Mouse (Mus musculus) v-Abl transformed pro-B cells (cell line): ENCODE results near the gene Il27.

Experiments
- in situ Hi-C, 2 experiments: fragments of 400-800 bp; cut with MboI; formaldehyde crosslinking; loops; one replicate each; pipeline ENCODE4 v1.15.1; 2025; ENCODE audit not compliant: unreplicated experiment in 2 of 2

Gene Il27

GRCm38 (mm10) chr7:126612736-126613135 lies 18.0 kb upstream of the Il27 start:
- in situ Hi-C loops, result no loop called here

GRCm38 (mm10) chr7:126607796-126608195 lies 13.1 kb upstream of the Il27 start:
- in situ Hi-C loops, result no loop called here

GRCm38 (mm10) chr7:126607064-126607463 lies 12.3 kb upstream of the Il27 start:
- in situ Hi-C loops, result no loop called here

DNA sequence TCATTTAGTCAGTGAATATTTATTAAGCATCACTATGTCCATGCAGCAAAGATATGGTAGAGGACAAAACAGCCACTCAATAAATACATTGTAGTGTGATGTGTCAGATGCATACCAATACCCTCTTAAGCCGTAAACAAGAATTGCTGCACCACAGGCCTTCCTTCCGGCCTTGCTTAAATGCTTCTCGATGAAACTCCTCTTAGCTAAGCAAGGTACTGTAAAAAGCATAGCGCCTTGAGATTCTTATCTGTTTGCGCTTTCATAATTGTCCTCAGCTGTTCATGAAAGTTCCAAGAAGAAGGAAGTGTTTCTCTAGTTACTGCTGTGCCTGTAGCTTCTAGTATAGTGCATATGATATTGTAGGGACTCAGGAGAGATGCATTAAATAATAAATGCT lies 11.9 kb upstream of the Il27 start:
- in situ Hi-C loops, result no loop called here

- in situ Hi-C loops, result no loop called here
These were observed 7.9 kb upstream of the Il27 start for GRCm38 (mm10) chr7:126602650-126603049.

GRCm38 (mm10) chr7:126601896-126602295 lies 7.2 kb upstream of the Il27 start:
- in situ Hi-C loops, result no loop called here

- in situ Hi-C loops, result no loop called here
These were observed 4.2 kb upstream of the Il27 start for GRCm38 (mm10) chr7:126598919-126599318.

DNA sequence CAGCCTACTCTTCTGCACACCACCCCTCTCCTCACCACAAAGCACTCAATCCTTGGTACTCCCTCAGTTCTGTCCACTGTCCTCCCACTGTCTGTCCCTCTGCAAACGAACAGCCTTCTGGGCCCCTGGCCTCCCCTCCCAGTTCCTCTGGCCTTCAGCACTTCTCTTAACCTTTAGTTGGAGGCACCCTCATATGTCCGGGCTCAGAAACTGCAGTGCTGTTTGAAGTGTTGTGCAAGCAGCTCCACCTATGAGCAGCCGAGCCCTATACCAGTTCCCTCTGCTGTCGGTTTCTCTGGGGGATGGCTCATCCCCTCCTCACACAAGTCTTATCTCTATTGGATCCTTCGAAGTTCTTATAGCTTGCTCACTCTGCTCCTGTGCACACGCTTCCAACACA lies 1.7 kb upstream of the Il27 start:
- in situ Hi-C loops, result no loop called here

DNA sequence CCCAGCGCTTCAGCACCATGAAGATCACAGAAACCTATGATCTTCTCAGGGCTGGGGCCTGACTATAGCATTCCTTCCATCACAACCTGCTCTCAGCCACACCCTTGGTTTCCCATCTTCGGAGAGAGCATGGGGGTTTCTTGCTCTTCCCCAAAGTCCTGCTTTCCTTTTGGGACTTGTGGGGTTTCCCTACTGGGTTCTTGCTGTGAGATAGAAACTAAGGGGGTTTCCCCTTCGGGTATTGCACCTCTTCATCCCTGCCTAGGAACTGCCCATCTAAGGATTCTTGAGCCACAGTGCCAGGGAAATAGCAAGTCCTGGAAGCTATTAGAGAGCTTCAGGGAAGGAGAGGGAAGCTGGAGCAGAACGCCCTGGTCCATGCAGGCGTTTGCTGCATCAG lies 1.1 kb upstream of the Il27 start:
- in situ Hi-C loops, result no loop called here

DNA sequence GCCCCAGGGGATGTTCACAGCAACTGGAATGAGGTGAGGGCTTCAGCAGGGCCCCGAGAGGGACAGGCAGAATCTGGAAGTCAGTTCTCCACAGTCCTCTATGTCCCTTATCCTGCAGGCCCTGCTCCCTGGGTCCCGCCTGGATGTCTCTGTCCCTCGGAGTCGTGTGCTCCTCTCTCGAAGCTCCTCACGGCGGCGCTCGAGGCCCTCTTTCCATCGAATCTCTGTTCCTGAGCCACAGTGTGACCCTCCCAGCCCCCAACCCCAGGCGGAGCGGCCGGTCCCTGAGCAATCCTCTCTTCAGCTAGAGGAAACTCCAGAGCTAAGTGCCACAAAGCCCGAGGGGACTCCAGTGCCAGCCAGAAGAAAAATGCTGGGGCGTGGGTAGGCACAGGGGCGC lies 7.0 kb downstream of the Il27 start:
- in situ Hi-C loops, result loop anchor here in 1 of 2 experiments (10.0 kb wide), 1 partner anchor 47 kb away; the partner anchor contains the start of gene Nupr1

- in situ Hi-C loops, result loop anchor here in 1 of 2 experiments (10.0 kb wide), 1 partner anchor 48 kb away; the partner anchor contains the start of gene Nupr1
These were observed 7.9 kb downstream of the Il27 start for GRCm38 (mm10) chr7:126586839-126587238.

- in situ Hi-C loops, result loop anchor here in 1 of 2 experiments (10.0 kb wide), 1 partner anchor 49 kb away; the partner anchor contains the start of gene Nupr1
These were observed 9.0 kb downstream of the Il27 start, which contains the start of gene Cln3 for GRCm38 (mm10) chr7:126585717-126586116. Gene Cln3 (minus strand): TSS chr7:126585817.

GRCm38 (mm10) chr7:126584506-126584977 lies 10.2 kb downstream of the Il27 start, which contains the start of gene Apobr:
Gene Apobr (plus strand): TSS chr7:126584942.
- in situ Hi-C loops, result loop anchor here in 1 of 2 experiments (10.0 kb wide), 1 partner anchor 50 kb away; the partner anchor contains the start of gene Nupr1

DNA sequence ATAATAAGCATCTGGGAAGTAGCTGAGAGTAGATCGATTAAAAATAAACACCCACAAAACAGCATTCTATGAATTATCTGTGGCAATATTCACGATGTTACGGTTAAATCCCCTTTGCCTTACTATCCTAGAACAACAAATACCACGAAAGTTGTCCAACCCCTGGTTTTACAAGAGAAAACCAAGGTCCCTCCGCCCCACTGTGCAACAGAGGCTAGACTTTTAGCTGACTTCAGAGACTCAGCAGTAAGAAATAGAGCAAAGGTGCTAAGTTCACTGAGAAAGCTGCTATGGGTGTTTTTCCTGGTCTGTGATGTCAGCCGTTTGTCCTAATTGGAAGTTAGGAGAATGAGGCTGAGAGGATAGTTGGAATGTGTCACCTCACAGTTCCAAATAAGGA lies 11.0 kb downstream of the Il27 start:
- in situ Hi-C loops, result loop anchor here in 1 of 2 experiments (10.0 kb wide), 1 partner anchor 51 kb away; the partner anchor contains the start of gene Nupr1

- in situ Hi-C loops, result loop anchor here in 1 of 2 experiments (10.0 kb wide), 1 partner anchor 52 kb away; the partner anchor contains the start of gene Nupr1
These were observed 11.5 kb downstream of the Il27 start for GRCm38 (mm10) chr7:126583251-126583709.

- in situ Hi-C loops, result loop anchor here in 1 of 2 experiments (10.0 kb wide), 1 partner anchor 52 kb away; the partner anchor contains the start of gene Nupr1
These were observed 12.0 kb downstream of the Il27 start for GRCm38 (mm10) chr7:126582759-126583158.

DNA sequence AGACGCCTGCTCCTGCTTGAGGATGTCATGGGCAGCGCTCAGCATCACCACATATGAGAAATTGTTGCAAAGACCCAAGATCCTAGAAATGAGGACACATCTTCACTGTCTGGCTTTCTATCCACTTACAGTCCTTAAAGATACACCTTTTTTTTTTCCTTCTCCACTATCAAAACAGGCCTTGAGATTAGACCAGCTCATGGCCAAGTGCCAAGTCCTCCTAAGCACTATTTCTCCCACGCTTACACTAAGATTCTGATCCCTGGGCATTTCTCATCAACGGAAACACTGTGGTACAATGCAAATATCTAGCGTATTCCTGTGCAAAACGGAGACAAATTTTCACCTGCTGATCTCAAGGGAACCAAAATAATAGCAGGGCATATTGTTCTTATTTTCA lies 13.1 kb downstream of the Il27 start:
- in situ Hi-C loops, result loop anchor here in 1 of 2 experiments (10.0 kb wide), 1 partner anchor 53 kb away; the partner anchor contains the start of gene Nupr1

- in situ Hi-C loops, result loop anchor here (5.0 kb wide), 1 partner anchor 113 kb away; no protein-coding TSS in a partner anchor
These were observed 15.6 kb downstream of the Il27 start for GRCm38 (mm10) chr7:126579172-126579571.

- in situ Hi-C loops, result loop anchor here (5.0 kb wide), 1 partner anchor 115 kb away; no protein-coding TSS in a partner anchor
These were observed 17.8 kb downstream of the Il27 start for GRCm38 (mm10) chr7:126576946-126577345.

GRCm38 (mm10) chr7:126566094-126566765 lies 28.5 kb downstream of the Il27 start, which contains the start of gene Eif3c:
Gene Eif3c (minus strand): TSS chr7:126566411.
- in situ Hi-C loops, result loop anchor here in 1 of 2 experiments (25.0 kb wide), 1 partner anchor 971 kb away; no protein-coding TSS in a partner anchor

DNA sequence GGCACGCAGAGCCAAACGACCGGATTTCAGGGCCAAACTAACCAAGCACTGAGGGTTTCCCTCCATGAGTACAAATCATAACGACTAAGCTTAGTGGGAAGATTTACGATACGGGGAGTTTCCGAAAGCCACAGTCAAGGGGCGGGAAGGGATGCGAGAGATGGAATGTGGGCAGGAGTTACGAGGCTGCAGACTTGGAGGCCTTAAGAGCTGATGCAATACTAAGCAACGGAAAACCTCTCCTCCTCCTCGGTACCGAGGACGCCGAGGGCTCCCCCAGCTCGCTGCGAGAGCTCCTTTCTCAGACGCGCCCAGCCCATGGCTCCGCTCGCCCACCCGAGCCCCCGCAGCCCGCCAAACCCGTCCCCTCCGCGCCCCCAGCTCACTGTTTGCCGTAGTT lies 29.0 kb downstream of the Il27 start:
- in situ Hi-C loops, result loop anchor here in 1 of 2 experiments (25.0 kb wide), 1 partner anchor 972 kb away; no protein-coding TSS in a partner anchor
